Mouse (Mus musculus): ENCODE results near the gene Opalin.

Gene Opalin

GRCm38 (mm10) chr19:41015951-41016716 is 60.8 kb downstream of the Opalin start:
- DNase-seq (ENCODE audit: low spot score), result no peak

DNA sequence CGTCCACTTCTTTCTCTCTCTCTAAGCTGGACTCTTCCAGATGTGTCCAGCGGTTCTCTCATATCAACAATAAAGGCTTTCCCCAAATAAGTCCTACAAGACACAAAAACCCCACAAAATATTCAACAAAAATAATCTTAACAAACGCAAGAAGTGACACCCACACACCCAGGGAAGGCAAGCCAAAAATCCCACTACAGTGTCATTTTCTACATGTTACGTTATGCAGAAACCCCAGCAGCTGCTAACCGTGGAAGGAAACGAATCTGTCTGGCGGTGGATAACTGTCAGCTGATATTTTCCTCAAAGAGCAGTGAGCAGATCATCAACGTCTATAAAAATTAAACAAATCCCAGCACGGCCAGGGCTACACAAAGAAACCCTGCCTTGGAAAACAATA is 62.9 kb downstream of the Opalin start:
- no peak for DNase-seq (ENCODE audit: low spot score)

DNA sequence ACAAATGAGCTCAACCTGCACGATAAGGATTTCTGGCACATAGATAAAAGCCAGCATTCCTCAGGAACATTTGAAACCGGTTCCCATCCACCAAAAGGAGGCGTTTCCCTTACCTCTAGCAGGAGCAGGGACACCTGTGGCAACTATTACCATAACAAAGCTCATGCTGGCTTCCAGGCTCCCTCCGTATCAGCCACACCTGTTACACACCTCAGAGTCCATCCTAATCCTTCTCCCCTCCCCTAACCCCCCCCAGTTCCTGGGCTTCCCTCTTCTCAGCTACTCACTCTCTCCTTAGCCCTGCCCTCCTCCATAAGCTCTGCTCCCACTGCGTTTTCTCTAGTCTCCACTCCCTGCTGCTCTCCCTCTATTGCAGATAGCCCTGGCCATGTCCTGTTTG is 63.3 kb downstream of the Opalin start:
- DNase-seq (ENCODE audit: low spot score), result no peak

Measured in ovary, adult 18-20 months (tissue).